Mouse (Mus musculus): Measurements from ENCODE around the gene Rasa3. TPM values are rescaled to one million over a fixed set of nuclear protein-coding genes. Genes with fewer than 3 reads are reported as not detected.
A peak's percentile ranks its signal among the peaks of the same experiment; 100 is the strongest.

Gene Rasa3
- polyA plus RNA-seq, 1 experiment from 2014 or later = 28.6 TPM

DNA sequence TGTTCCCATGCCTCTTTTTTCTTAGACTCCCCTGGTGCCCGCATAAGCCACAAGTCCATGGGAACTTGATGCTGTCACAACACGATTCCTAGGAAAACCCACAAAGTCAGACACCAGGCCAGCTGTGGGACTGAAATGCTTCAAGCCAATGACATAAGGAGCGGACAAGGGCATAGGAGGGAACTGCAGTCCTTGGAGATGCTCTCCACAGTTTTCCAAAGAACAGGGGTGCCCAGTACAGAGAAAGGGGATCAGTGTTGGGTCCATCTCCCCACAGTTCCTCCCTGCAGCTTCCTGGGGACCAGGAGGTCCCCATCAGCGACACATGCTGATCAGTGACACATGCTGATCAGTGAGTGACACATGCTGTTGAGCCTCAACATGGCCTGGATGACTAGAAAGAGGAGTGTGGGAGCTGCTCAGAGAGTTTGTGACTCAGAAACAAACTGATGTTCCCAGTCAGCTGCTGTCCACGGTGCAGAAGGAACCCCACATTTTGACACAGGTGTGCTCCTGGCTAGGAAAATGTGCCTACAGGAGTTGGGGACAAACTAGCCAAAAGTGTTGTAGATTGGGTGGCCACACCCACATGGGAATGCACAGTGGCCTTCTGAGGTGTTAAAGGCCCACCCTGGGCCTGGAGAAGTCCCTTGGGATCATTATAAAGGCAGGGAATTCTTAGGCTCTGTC, 52.0 kb downstream of the Rasa3 start:
- Histone ChIP-seq H3K36me3 (ENCODE audit: control insufficient read depth, insufficient read depth, low read length) (no peaks in the 10 kb centered on the region; the same call in 1 of the 2 replicates), H3K9me3 (ENCODE audit: control insufficient read depth, low read length) (no peaks in the 10 kb centered on the region), H3K27me3 (ENCODE audit: control insufficient read depth, insufficient read depth, low read length) (no peaks in the 10 kb centered on the region), H3K27ac (ENCODE audit: low read depth, low read length) (no peak overlapping the region), H3K4me1 (replicated peaks; ENCODE audit: control insufficient read depth, insufficient read depth, low read length) (peaks cover 25% of the 10 kb centered on the region), H3K9ac (ENCODE audit: low read length) (no peak overlapping the region), H3K4me3 (ENCODE audit: low read depth, low read length) (no peak overlapping the region), H3K4me2 (ENCODE audit: low read depth, low read length, severe bottlenecking) (no peak overlapping the region)
- ATAC-seq (replicated peaks; ENCODE audit: low FRiP score) (no peak), DNase-seq (ENCODE audit: low spot score) (no peak)
- WGBS = 76% methylated on average over 5 of the region's 5 CpGs

- Histone ChIP-seq H3K27ac (ENCODE audit: low read depth, low read length) (peak overlapping the region; percentile 31; the same call in 1 of the 2 replicates), H3K4me2 (ENCODE audit: low read depth, low read length, severe bottlenecking) (no peak overlapping the region), H3K27me3 (ENCODE audit: control insufficient read depth, insufficient read depth, low read length) (no peaks in the 10 kb centered on the region), H3K4me3 (ENCODE audit: low read depth, low read length) (no peak overlapping the region), H3K36me3 (ENCODE audit: control insufficient read depth, insufficient read depth, low read length) (no peaks in the 10 kb centered on the region; the same call in 1 of the 2 replicates), H3K9ac (ENCODE audit: low read length) (no peak overlapping the region), H3K4me1 (replicated peaks; ENCODE audit: control insufficient read depth, insufficient read depth, low read length) (peaks cover 25% of the 10 kb centered on the region), H3K9me3 (ENCODE audit: control insufficient read depth, low read length) (no peaks in the 10 kb centered on the region)
- WGBS = 72% methylated on average over 11 of the region's 11 CpGs
- ATAC-seq (replicated peaks; ENCODE audit: low FRiP score) (no peak), DNase-seq (ENCODE audit: low spot score) (no peak)
Measured at GRCm38 (mm10) chr8:13624863-13625262, 52.5 kb downstream of the Rasa3 start.

GRCm38 (mm10) chr8:13623911-13624421, 53.4 kb downstream of the Rasa3 start:
- no peaks in the 10 kb centered on the region for H3K9me3 ChIP-seq (ENCODE audit: control insufficient read depth, low read length)
- no peaks in the 10 kb centered on the region for H3K27me3 ChIP-seq (ENCODE audit: control insufficient read depth, insufficient read depth, low read length)
- peaks cover 25% of the 10 kb centered on the region for H3K4me1 ChIP-seq (replicated peaks; ENCODE audit: control insufficient read depth, insufficient read depth, low read length)
- DNase-seq (ENCODE audit: low spot score) = peak; percentile 67
- WGBS = 66% methylated on average over 10 of the region's 10 CpGs
- no peak overlapping the region for H3K4me2 ChIP-seq (ENCODE audit: low read depth, low read length, severe bottlenecking)
- no peak overlapping the region for H3K4me3 ChIP-seq (ENCODE audit: low read depth, low read length)
- H3K27ac ChIP-seq (ENCODE audit: low read depth, low read length) = peak overlapping the region; percentile 76
- no peaks in the 10 kb centered on the region for H3K36me3 ChIP-seq (ENCODE audit: control insufficient read depth, insufficient read depth, low read length)
- peak; percentile 37; the same call in 1 of the 2 replicates for ATAC-seq (replicated peaks; ENCODE audit: low FRiP score)
- peak overlapping the region; percentile 44 for H3K9ac ChIP-seq (ENCODE audit: low read length)

DNA sequence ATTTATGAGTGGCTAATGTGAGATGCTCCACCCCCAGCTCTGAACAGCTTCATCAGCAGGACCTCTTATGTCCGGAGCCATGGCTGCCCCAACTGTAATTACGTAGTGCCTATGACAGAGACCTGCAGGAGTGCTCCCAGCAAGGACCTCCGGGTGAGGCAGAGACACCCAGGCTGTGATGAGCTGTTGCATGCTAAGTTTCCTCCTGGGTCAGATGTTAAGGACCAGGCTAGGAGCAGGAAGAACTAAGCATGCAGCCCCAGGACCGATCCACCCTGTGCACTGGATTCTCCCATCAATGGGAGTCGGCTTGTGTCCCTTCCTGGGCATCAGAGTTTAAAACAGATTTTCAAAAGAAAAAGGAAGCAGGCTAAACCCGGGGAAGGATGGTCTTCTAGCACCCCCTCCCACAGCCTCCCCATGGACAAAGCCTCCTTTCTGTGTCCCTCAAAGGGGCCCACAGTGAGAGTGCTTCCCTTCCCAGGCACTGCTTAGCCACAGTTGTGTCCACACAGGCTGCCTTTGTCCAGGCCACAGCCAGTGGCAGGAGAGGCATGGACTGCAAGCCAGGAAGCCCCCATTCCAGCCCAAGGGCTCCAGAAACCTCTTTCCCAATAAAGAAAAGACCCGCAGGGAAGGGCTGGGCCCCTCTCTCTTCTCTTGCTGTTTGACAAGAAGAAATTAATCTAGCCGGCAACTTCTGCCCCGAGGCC, 54.2 kb downstream of the Rasa3 start:
- Histone ChIP-seq H3K27me3 (ENCODE audit: control insufficient read depth, insufficient read depth, low read length) (no peaks in the 10 kb centered on the region), H3K4me3 (ENCODE audit: low read depth, low read length) (no peak overlapping the region), H3K27ac (ENCODE audit: low read depth, low read length) (peak overlapping the region; percentile 76), H3K9me3 (ENCODE audit: control insufficient read depth, low read length) (no peaks in the 10 kb centered on the region), H3K4me1 (replicated peaks; ENCODE audit: control insufficient read depth, insufficient read depth, low read length) (peaks cover 25% of the 10 kb centered on the region), H3K36me3 (ENCODE audit: control insufficient read depth, insufficient read depth, low read length) (no peaks in the 10 kb centered on the region), H3K9ac (ENCODE audit: low read length) (peak overlapping the region; percentile 44), H3K4me2 (ENCODE audit: low read depth, low read length, severe bottlenecking) (0 out of 2 replicates have a peak overlapping the region, but pooled peaks have one; percentile 11)
- ATAC-seq (replicated peaks; ENCODE audit: low FRiP score) (peak; percentile 74), DNase-seq (ENCODE audit: low spot score) (peak; percentile 69)
- 27% methylated on average over 9 of the region's 9 CpGs for WGBS

DNA sequence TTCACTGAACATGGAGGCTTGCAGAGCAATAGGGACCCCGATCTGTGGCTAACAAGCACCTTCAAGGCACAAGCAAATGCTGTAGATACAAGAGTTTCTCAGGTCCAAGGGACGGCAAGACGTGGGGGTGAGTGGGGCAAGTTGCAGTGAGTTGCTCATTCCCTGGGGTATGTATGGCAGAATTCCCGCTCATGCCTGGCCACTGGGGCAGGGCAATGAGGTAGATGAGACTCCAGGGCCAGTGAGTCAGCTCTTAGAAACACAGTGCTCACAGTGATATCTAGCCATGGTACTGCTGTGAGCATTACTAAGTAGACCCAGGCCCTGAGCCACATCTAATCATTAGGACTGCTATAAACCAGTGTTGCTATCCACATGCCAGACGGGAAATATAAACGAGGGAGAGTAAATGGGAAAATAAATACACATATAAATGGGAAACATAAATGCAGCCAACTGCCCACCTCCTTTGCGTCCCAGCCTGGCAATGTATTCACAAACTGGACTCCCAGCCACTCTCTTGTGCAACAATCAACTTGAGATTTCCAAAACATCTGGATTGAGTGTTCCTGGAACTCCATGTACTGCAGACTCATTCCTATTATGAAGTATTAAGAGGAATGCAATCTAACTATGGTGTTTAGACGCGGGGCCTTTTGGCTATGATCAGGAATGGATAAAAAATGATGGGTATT, 57.0 kb downstream of the Rasa3 start:
- ATAC-seq (replicated peaks; ENCODE audit: low FRiP score) = no peak
- Histone ChIP-seq H3K9me3 (ENCODE audit: control insufficient read depth, low read length) (no peaks in the 10 kb centered on the region), H3K4me3 (ENCODE audit: low read depth, low read length) (no peak overlapping the region), H3K9ac (ENCODE audit: low read length) (no peak overlapping the region), H3K4me1 (replicated peaks; ENCODE audit: control insufficient read depth, insufficient read depth, low read length) (peaks cover 25% of the 10 kb centered on the region), H3K36me3 (ENCODE audit: control insufficient read depth, insufficient read depth, low read length) (no peaks in the 10 kb centered on the region), H3K27me3 (ENCODE audit: control insufficient read depth, insufficient read depth, low read length) (no peaks in the 10 kb centered on the region), H3K27ac (ENCODE audit: low read depth, low read length) (no peak overlapping the region), H3K4me2 (ENCODE audit: low read depth, low read length, severe bottlenecking) (no peak overlapping the region)
- no peak for DNase-seq (ENCODE audit: low spot score)
- WGBS = 89% methylated on average over 9 of the region's 9 CpGs

- Histone ChIP-seq H3K9me3 (ENCODE audit: control insufficient read depth, low read length) (no peaks in the 10 kb centered on the region), H3K9ac (ENCODE audit: low read length) (no peak overlapping the region), H3K27me3 (ENCODE audit: control insufficient read depth, insufficient read depth, low read length) (no peaks in the 10 kb centered on the region), H3K4me1 (replicated peaks; ENCODE audit: control insufficient read depth, insufficient read depth, low read length) (no peaks in the 10 kb centered on the region), H3K36me3 (ENCODE audit: control insufficient read depth, insufficient read depth, low read length) (no peaks in the 10 kb centered on the region; the same call in 1 of the 2 replicates), H3K27ac (ENCODE audit: low read depth, low read length) (no peak overlapping the region), H3K4me2 (ENCODE audit: low read depth, low read length, severe bottlenecking) (no peak overlapping the region), H3K4me3 (ENCODE audit: low read depth, low read length) (no peak overlapping the region)
- WGBS = 88% methylated on average over 17 of the region's 17 CpGs
- ATAC-seq (replicated peaks; ENCODE audit: low FRiP score) = no peak
- no peak for DNase-seq (ENCODE audit: low spot score)
Measured at GRCm38 (mm10) chr8:13616831-13617505, 60.4 kb downstream of the Rasa3 start.

- H3K4me1 ChIP-seq (replicated peaks; ENCODE audit: control insufficient read depth, insufficient read depth, low read length) = no peaks in the 10 kb centered on the region
- H3K4me2 ChIP-seq (ENCODE audit: low read depth, low read length, severe bottlenecking) = no peak overlapping the region
- H3K9me3 ChIP-seq (ENCODE audit: control insufficient read depth, low read length) = no peaks in the 10 kb centered on the region
- no peak overlapping the region for H3K27ac ChIP-seq (ENCODE audit: low read depth, low read length)
- peak; percentile 46 for DNase-seq (ENCODE audit: low spot score)
- no peak overlapping the region for H3K9ac ChIP-seq (ENCODE audit: low read length)
- 62% methylated on average over 10 of the region's 10 CpGs for WGBS
- no peak overlapping the region for H3K4me3 ChIP-seq (ENCODE audit: low read depth, low read length)
- no peaks in the 10 kb centered on the region for H3K27me3 ChIP-seq (ENCODE audit: control insufficient read depth, insufficient read depth, low read length)
- H3K36me3 ChIP-seq (ENCODE audit: control insufficient read depth, insufficient read depth, low read length) = no peaks in the 10 kb centered on the region; the same call in 1 of the 2 replicates
- no peak for ATAC-seq (replicated peaks; ENCODE audit: low FRiP score)
Measured at GRCm38 (mm10) chr8:13614924-13615391, 62.4 kb downstream of the Rasa3 start.

- Histone ChIP-seq H3K36me3 (ENCODE audit: control insufficient read depth, insufficient read depth, low read length) (no peaks in the 10 kb centered on the region; the same call in 1 of the 2 replicates), H3K27ac (ENCODE audit: low read depth, low read length) (no peak overlapping the region), H3K4me3 (ENCODE audit: low read depth, low read length) (no peak overlapping the region), H3K4me2 (ENCODE audit: low read depth, low read length, severe bottlenecking) (no peak overlapping the region), H3K4me1 (replicated peaks; ENCODE audit: control insufficient read depth, insufficient read depth, low read length) (no peaks in the 10 kb centered on the region), H3K27me3 (ENCODE audit: control insufficient read depth, insufficient read depth, low read length) (no peaks in the 10 kb centered on the region), H3K9ac (ENCODE audit: low read length) (no peak overlapping the region), H3K9me3 (ENCODE audit: control insufficient read depth, low read length) (no peaks in the 10 kb centered on the region)
- no peak for ATAC-seq (replicated peaks; ENCODE audit: low FRiP score)
- WGBS = 90% methylated on average over 9 of the region's 9 CpGs
- DNase-seq (ENCODE audit: low spot score) = no peak
Measured at GRCm38 (mm10) chr8:13614136-13614535, 63.3 kb downstream of the Rasa3 start.

All from forebrain, embryonic 11.5 days (tissue).